Mouse (Mus musculus): ENCODE measurements around the gene Pttg1. TPM values are rescaled to one million over a fixed set of nuclear protein-coding genes. Genes with fewer than 3 reads are reported as not detected.

The Pttg1 gene
- polyA plus RNA-seq, 1 experiment from 2014 or later, result 83.4 TPM

- 86% methylated on average over 3 of the region's 3 CpGs for WGBS
- H3K27me3 ChIP-seq, result no peaks in the 10 kb centered on the region
- H3K9me3 ChIP-seq (replicated peaks), result no peaks in the 10 kb centered on the region
- no peaks in the 10 kb centered on the region for H3K4me1 ChIP-seq
- ATAC-seq (ENCODE audit: insufficient number of reproducible peaks, low FRiP score, low TSS enrichment, low read depth), result no peak
- no peak overlapping the region for H3K27ac ChIP-seq (replicated peaks)
- no peak overlapping the region for H3K4me2 ChIP-seq (replicated peaks)
- no peak overlapping the region for H3K4me3 ChIP-seq (replicated peaks)
- no peak overlapping the region for H3K9ac ChIP-seq
- H3K36me3 ChIP-seq, result no peaks in the 10 kb centered on the region
These were observed 52.7 kb downstream of the Pttg1 start for GRCm38 (mm10) chr11:43373367-43373766.

- Histone ChIP-seq H3K4me3 (replicated peaks) (no peak overlapping the region), H3K27me3 (no peaks in the 10 kb centered on the region), H3K27ac (replicated peaks) (no peak overlapping the region), H3K4me1 (no peaks in the 10 kb centered on the region), H3K9me3 (replicated peaks) (no peaks in the 10 kb centered on the region), H3K36me3 (no peaks in the 10 kb centered on the region), H3K9ac (no peak overlapping the region), H3K4me2 (replicated peaks) (no peak overlapping the region)
- 92% methylated on average over 3 of the region's 3 CpGs for WGBS
- no peak for ATAC-seq (ENCODE audit: insufficient number of reproducible peaks, low FRiP score, low TSS enrichment, low read depth)
These were observed 54.2 kb downstream of the Pttg1 start for GRCm38 (mm10) chr11:43371807-43372206.

MicroRNAs encoded within 50 kb of the gene (microRNA counts, 519-probe panel; counts per million panel counts)
- microRNA mmu-miR-146a, result 2,902 counts per million, percentile 69 among the panel's probes with 10 or more counts

Small RNA genes within 50 kb of the gene (microRNA-seq; reads per million reads assigned to microRNA genes)
- 103 reads per million, percentile 55 among the genes with 10 or more reads in this experiment for gene Mir146 (ENCODE audit: borderline number of aligned reads)

Other genes starting within 250 kb of the Pttg1 start
- 56.9 and 58.5 TPM in 2 replicates for gene Slu7, start 7.5 kb upstream of the Pttg1 start, polyA plus RNA-seq (2015; fragmentation: Nextera tagmentation; extraction: Ambion mirVana)
- 30.4 and 38.4 TPM in 2 replicates for gene C1qtnf2, start 48.0 kb upstream of the Pttg1 start, polyA plus RNA-seq (2015; fragmentation: Nextera tagmentation; extraction: Ambion mirVana)
- gene Ccnjl, start 102.5 kb upstream of the Pttg1 start, polyA plus RNA-seq (2015; fragmentation: Nextera tagmentation; extraction: Ambion mirVana), result 10.9 and 12.0 TPM in 2 replicates
- 2.8 and 3.4 TPM in 2 replicates for gene 4933415A04Rik, start 160.8 kb upstream of the Pttg1 start, polyA plus RNA-seq (2015; fragmentation: Nextera tagmentation; extraction: Ambion mirVana)
- 1.1 and 1.2 TPM in 2 replicates for gene Fabp6, start 175.3 kb upstream of the Pttg1 start, polyA plus RNA-seq (2015; fragmentation: Nextera tagmentation; extraction: Ambion mirVana)